Mouse (Mus musculus) heart, postnatal 14 days (tissue): ENCODE results near the gene Brms1. TPM values are rescaled to one million over a fixed set of nuclear protein-coding genes. Genes with fewer than 3 reads are reported as not detected.
"Not testable (repeated sequence)": the region's sequence is repeated elsewhere in the genome, so short reads cannot be mapped to it uniquely, and the experiment has no call there.

Experiments
- DNase-seq, 2 experiments: peaks; one replicate each; pipeline ENCODE4 v3.0.0; 2021 to 2022
- intact Hi-C: fragments of 180-260 bp; cut with DNase I; formaldehyde crosslinking; loops from one replicate; pipeline ENCODE4 v1.15.1; 2025
- long read RNA-seq, 2 experiments: library from polyadenylated mRNA; stranded (forward); transcript quantifications; one replicate each; pipeline ENCODE4 v2.0.0; 2021
- total RNA-seq, 2 experiments: library from RNA; stranded (reverse); gene quantifications; 2 replicates each; pipeline ENCODE4 v1.2.3; 2021

Brms1 gene
- total RNA-seq = 10 to 100 TPM; 12.9 to 14.8 TPM
- long read RNA-seq, experiment 1, transcript Brms1-201 (10 exons, 1,388 nt) = major isoform, 17 of 17 reads
- long read RNA-seq, experiment 1, partial matches to known transcripts = 0 of 17 reads
- long read RNA-seq, experiment 1, other reads (novel, unspliced or antisense) = 0 of 17 reads
- long read RNA-seq, experiment 2, transcript Brms1-201 (10 exons, 1,388 nt) = major isoform, 13 of 16 reads
- long read RNA-seq, experiment 2, partial matches to known transcripts = 1 of 16 reads
- long read RNA-seq, experiment 2, other reads (novel, unspliced or antisense) = 2 of 16 reads

DNA sequence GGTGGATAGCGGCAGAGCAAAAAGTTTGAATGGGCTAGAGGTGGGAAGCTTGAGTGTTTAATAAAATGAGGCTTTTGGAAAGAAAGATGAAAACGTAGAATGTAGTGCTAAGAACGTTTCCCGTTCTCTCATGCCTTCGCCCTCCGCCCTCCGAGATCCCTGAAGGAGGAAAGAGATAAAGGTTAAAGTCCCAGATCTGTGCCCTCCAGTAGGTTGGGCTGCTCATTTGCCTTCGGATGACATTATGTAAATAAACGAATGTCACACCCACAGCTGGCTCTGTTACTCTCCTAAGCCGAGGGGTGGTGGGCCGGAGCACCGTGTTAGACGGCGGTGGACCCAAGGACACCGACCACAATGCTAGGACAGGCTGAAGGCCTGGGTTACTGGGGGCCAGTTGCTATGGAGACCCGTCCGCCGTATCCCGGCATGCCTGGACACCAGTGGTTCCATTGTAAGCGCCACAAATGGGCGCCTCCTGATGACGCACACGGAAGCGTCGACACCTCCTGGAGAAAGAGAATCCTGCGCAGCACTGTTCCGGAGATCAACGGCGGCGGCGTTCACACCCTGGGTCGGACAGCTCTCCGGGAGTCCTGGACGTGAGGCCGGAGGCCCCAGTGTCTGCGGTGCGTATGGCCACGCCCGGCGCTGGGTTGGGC lies at the start of gene Brms1:
TSS of gene Brms1 (plus strand) at position 493 of the 662 bp plus-strand sequence.
- intact Hi-C loops = no loop called here
- peak; percentile 88 to 94 for DNase-seq

DNA sequence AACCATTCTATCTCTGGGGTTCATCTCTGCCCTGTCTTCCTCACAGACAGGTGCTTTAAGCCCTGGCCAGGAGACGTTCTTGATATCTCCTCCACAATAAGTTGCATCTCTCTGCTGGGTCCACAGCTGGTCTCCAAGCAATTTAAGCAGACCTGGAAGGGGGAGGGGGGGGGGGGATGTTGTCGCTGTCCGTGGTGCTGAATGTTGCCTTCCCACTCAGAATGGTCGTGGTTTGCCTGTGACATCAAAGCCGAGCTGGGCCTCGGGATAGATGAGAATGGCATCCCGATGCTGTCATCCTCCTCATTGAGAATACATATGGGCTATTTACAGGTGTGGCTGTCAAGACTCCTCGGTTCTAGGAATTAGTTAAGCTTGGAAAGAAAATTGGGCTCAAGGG lies 48.8 kb upstream of the Brms1 start:
- intact Hi-C loops = no loop called here
- no peak for DNase-seq

DNA sequence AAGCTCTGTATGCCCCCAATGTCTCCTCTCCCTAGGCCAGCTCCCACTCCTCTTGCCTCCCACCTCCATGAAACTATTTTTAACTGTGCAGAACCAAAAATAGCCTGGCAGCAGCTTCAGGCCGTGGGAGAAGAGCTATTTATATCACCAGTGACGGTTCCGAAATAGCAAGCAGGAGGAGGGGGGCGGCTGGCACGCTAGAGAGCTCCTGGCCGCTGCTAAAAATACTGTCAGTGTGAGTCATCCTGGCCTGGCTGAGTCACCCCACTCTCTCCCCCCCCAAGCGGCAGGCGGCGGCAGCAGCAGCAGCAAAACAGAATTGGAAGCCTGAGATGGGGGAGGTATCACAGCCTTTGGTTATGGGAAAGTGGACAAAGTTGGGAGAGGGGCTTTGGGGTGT lies 48.2 kb upstream of the Brms1 start:
- peak; percentile 69 to 81 for DNase-seq
- intact Hi-C loops = no loop called here

DNA sequence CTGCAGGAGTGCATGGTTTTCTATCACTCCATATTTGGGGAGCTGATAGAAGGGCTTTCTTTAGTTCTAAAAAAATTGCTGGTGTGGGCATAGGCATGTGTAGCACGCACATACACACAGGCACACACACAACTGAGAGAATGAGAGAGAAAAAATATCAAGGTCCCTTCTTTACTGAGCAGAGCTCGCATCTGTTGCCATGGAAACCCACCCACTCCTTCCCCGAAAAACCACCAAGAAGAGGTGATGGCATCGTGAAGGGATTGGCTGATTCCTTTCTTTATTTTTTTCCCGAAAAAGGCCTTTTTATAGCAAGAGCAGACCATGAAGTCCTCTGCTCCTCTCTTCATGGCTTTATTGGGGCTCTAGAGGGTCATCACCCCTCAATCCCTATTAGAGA lies 47.1 kb upstream of the Brms1 start:
- intact Hi-C loops = no loop called here
- no peak for DNase-seq

DNA sequence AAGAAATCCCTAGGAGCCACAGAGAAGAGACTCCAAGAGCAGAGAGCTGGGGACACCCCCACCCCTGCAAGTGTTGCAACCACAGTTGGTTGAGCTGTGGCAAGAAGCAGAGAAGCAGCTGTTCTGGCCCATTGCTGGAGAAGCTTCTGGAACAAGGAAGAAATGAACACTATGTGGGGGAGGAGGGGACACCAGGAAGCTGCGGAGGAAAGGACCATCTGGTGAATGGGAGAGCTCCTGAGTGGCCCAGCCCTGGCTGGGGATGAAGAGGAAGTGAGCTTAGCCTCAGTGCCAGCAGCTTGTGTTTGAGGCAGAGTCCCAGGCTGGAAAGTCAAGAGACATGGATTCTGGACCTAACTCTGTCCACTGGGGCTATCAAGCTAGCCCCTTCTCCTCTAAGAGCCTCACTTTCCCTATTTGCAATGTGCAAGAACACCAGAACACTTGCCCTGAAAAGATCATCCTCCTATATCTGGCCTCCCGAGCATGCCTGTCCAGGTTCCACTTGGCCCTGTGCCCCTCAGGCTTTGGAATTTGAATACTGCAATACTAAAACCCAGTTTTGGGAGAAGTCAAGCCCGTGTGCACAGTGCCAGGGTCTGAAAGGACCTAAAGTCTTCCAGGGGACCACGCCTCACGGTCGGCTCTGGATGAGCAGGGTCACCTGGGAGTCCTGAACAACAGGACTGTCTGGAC lies 41.6 kb upstream of the Brms1 start:
- intact Hi-C loops = loop anchor here (5.0 kb wide), 1 partner anchor 372 kb away; the partner anchor contains the start of gene Rce1
- no peak for DNase-seq

DNA sequence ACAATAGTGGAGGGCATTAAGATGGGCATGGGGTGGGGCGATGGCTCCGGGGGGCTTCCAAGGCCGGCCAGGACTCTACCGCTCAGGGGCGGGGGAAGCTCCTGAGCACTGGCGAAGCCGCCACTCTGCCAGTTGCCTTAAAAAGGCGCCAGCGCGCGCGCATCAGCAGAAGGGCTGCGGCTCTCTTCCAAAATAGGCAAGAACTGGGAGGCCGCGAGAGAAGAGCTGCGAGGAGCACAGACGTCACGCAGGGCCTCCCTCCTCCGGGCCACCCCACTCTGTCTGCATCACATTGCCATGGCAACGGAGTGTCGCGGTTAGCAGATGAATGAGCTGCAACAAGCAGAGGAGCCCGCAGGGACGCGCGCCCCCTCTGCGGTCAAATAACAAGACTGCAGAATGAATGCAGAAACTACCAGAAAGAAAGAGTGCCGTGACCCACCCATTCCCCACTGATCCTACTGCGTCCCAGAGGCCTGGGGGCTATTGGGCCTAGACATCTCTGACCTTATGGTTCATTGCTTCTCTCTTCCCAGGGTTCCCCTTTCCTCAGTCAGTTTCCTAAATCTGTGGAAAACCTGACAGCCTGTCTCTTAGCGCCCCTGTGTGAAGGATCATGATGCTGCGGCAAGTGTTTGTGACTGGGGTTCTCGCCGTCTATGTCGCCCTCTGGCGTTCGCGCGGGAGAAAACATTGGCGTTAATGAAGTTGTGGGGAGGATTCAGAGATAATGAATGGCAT lies 39.3 kb upstream of the Brms1 start:
- intact Hi-C loops = loop anchor here (1.0 to 5.0 kb wide), 2 partner anchors 21 to 375 kb away; partner anchors contain the start of gene Rce1
- peak; percentile 78 to 85 for DNase-seq

DNA sequence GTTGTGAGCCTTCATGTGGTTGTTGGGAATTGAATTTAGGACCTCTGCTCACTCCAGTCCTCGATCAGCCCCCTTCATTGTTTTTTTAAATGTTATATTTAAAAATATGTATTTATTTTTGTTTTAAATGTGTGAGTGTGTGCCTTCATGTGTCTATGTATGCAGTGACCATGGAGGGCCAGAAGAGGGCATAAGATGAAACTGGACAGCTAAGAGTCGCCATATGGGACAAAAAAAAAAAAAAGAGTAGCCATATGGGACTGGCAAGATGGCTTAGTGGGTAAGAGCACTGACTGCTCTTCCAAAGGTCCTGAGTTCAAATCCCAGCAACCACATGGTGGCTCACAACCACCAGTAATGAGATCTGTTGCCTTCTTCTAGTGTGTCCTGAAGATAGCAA lies 37.5 kb upstream of the Brms1 start:
- not testable (repeated sequence) for DNase-seq
- intact Hi-C loops = loop anchor here (5.0 kb wide), 1 partner anchor 376 kb away; the partner anchor contains the start of gene Rce1

DNA sequence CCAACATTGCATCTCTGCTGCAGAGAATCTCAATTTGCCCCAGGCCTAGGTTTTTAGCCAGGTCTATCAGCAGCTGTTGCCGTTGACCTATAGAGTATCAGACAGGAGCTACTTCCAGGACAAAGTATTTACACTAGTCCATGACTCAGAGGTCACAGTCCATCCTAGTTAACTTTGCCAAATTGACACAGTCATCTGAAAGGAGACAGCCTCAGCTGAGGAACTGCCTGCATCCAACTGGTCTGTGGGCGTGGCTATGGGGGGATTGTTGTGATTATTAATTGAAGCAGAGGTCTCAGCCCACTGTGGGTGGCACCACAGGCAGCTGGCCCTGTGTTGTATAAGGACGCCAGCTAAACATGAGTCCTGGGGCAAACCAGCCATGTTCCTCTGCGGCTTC lies 36.2 kb upstream of the Brms1 start:
- no peak for DNase-seq
- intact Hi-C loops = loop anchor here (5.0 kb wide), 1 partner anchor 378 kb away; the partner anchor contains the start of gene Rce1

DNA sequence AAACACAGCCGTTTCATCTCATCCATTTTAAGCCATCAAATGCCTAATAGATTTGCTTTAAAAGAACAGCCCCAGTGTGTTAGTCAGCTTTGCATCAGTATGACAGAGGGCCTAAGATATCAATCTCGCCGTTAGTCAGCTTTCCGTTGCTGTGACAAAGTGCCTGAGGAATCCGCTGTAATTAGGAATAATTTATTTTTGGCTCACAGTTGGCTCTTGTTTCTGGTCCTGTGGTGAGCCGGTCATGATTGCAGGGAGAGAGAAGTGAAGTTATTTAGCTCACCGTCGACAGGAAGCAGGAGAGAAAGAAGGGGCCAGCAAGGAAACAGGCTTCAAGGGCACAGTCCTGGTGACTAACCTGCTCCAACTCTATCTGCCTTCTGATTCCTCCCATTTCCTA lies 28.0 kb upstream of the Brms1 start:
- no peak for DNase-seq
- intact Hi-C loops = no loop called here

DNA sequence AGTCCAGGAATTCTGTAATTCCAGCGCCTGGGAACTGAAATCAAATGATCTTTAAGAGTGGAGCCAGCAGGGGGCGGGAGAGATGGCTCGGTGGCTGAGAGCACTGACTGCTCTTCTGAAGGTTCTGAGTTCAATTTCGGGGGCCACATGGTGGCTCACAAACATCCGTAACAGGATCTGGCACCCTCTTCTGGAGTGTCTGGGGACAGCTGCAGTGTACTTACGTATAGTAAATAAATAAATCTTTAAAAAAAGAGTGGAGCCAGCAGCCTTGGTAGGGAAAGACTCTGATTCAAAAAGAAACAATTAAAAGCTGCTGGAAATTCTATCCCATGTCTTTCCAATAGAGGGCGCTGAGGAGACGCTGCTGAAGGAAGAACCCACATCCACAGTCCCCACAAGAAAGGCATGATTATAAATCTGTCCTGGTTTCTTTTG lies 26.2 kb upstream of the Brms1 start:
- DNase-seq = peak; percentile 20 to 37
- intact Hi-C loops = loop anchor here (5.0 kb wide), 1 partner anchor 57 kb away; no protein-coding TSS in a partner anchor

DNA sequence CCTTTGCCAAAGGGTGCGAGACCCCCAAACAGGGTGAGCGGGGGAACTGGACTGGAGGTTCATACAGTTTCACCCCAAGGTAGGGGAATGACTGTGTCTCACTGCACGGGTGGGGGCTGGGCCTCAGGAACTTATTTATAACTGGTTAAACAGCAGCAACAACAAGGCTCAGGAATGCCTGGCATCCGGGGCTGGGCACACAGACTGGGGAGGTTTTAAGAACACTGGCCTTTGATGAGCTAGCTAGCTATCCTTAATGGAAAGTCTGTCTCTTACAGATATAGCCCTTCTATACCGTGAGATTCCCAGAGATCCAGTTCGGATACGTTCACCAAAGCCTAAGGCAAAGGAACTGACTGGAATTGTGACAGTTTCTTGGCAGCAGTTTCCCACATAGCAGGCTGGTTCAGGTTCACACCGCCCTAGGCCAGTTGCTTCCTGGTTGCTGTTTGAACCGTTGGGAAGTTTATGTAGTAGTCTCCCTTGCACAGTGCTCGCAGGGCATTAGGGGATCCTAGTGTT lies 24.9 kb upstream of the Brms1 start:
- intact Hi-C loops = loop anchor here (5.0 kb wide), 1 partner anchor 56 kb away; no protein-coding TSS in a partner anchor
- DNase-seq = peak; percentile 30 to 63

DNA sequence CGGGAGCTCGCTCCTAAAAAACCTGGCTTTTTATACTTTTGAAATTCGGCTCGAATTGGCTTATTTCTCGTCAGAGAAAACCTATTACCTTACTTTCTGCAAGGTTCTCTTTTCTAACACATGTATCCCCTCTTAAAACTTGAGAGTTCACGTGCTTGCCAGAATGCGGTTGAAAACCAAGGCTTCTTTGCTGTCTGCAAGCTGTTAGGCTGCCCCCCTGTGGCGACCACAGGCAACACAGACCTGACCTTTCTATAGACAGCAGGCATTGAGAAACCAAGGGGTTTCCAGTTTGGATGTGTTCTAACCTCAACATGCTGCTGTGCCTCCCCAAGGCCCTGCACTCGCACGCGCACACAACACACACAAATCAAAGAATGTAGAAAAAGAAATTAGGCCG lies 24.4 kb upstream of the Brms1 start:
- DNase-seq = peak; percentile 78 to 82
- intact Hi-C loops = loop anchor here (5.0 kb wide), 1 partner anchor 56 kb away; no protein-coding TSS in a partner anchor

DNA sequence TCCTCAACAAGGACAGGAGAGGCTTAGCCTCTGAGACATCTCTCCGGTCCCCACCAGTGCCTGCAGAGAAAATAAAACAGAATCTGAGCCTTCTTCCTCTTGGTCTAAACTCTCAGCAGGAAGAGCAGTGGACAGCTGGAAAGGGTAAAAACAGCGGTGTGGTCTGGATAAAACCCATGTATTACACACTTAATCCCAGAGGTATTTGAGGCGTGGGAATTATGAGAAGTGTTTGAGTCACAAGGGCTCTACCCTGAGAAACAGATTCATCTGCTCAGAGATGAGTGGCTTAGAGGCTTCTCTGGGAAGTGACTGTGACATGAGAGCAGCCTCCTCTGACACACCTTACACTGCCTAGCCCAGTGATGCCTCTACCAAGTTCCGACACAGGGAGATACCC lies 23.5 kb upstream of the Brms1 start:
- intact Hi-C loops = loop anchor here (5.0 kb wide), 1 partner anchor 55 kb away; no protein-coding TSS in a partner anchor
- DNase-seq = no peak

DNA sequence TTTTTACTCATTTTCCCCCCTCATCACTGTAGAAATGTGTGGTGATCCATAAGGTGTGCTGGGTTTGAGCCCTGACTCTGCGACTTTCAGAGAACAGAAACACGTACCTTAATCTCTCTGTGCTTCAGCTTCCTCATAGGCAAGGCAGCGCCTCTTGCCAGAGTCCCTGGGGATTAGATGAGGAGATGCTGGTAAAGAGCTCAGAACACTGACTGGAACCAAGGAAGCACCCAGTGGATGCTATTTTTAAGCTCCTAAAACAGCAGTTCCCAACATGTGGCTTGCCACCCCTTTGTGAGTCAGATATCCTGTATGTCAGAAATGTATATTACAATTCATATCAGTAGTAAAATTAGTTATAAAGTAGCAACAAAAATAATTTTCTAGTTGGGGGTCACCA lies 23.0 kb upstream of the Brms1 start:
- intact Hi-C loops = loop anchor here (5.0 kb wide), 1 partner anchor 54 kb away; no protein-coding TSS in a partner anchor
- no peak for DNase-seq

DNA sequence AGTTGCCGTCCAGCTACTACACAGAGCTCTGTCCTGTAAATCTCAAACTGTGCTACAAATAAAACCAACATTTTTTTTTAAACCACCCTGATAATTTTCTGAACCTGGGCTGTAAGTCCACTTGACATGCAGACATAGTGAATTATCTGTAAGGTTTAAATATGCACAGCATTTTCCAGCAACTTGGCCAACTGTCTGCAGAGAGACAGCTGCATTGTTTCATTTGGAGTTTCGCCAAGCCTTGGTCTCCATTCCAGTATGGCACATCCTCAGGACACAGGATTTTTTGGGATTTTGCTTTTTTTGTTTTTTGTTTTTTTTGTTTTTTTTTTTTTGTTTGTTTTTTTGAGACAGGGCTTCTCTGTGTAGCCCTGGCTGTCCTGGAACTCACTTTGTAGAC lies 19.7 kb upstream of the Brms1 start:
- intact Hi-C loops = no loop called here
- no peak for DNase-seq

DNA sequence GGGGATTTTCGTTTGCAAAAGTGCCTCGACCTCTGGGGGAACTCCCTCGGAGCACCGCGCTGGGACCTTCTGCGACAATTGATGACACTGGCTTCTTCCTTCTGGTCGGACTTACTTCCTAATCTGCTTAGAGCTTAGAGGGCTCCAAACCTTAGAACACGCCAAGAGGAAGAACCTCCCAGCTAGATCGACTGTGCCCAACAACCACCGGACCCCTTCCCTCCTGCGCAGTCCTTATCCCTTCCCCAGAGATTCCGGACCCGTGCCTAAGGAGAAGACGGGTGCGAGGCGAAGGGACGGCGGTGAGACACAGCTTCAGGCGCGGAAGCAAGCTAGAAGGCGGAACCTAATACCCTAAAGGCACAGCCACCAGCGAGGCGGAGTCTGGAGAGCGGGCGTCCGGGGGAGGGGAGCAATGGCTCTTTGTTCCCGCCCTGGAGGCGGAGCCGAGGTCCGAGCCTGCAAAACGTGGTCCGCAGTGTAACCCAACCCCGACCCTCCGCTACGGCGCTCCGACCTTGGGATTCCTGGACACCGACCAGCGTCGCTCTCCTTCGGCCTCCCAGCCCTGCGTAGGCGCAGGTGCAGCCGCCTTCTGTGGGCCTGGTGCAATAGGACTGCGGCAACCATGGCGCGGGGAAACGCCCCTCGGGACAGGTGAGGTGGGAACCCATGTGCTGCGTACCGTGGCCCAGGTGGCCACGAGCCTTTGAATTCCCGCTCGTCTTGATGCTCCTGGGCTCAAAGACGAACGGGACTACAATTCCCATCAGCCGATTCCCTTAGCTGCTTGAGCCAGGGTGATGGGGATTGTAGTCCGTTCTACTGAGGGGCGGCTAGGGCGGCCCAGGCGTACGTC lies 17.3 kb upstream of the Brms1 start, which contains the start of gene Slc29a2:
TSS of gene Slc29a2 (plus strand) at position 240 of the 859 bp plus-strand sequence.
- intact Hi-C loops = no loop called here
- peak; percentile 91 to 94 for DNase-seq

DNA sequence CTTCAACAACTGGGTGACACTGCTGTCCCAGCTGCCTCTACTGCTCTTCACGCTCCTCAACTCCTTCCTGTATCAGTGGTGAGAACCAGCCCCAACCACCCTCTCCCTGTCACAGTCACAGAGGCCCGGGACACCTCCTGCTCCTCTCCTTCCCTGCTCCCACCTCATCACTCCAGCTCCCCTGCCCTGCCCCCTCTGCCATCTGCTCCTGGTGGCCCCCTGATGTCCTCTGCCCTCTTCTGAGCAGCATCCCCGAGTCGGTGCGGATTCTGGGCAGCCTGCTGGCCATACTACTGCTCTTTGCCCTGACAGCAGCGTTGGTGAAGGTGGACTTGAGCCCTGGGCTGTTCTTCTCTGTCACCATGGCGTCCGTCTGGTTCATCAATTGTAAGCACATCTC lies 15.0 kb upstream of the Brms1 start:
- intact Hi-C loops = no loop called here
- no peak for DNase-seq

DNA sequence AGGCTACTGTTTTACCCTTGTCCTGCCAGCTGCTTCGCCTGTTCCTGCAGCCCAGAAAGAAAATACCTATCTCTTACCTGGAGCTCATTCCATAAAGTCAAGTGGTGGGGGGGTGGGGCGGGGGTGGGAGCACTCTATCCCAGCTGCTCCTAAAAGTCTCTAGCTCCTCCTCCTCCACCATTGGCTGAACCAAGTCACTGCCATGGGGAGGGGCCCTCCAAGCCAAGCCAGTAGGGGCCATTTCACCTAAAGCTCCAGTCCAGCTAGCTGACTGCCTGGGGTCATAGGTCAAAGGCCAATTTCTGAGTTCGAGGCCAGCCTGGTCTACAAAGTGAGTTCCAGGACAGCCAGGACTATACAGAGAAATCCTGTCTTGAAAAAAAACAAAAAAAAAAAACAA lies 8.5 kb upstream of the Brms1 start:
- DNase-seq = no peak
- intact Hi-C loops = no loop called here

DNA sequence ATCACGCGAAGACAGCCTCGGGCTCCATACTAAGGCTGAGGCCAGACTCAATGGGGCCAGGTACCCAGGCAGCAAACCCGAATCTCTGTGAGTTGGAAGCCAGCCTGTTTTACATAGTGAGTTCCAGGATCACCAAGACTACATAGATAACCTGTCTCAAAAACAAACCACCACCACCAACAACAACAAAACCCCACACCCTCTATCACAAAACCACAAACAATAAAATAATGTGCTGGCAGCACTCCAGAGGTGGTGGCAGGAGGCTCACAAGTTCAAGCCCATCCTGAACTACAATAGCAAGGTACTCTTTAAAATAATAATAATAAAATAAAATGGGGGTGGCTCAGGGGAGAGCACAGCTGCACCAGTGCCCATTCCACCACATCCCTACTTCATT lies 4.6 kb upstream of the Brms1 start:
- no peak for DNase-seq
- intact Hi-C loops = no loop called here
